Mouse (Mus musculus) thymus, adult 2 months (tissue): ENCODE measurements at regions not wholly inside any gene's neighbourhood (a gene's known extent, or its start where the extent isn't known, plus 50 kb on each side); places are given as distances from the start of the nearest gene placed in this dataset.

Experiments used
- CTCF ChIP-seq: fragments of 200-500 bp; IDR thresholded peaks from 2 replicates; pipeline ENCODE4 v1.5.1; 2012; ENCODE audit warnings: mild to moderate bottlenecking, control low read depth, low read length, moderate library complexity, borderline replicate concordance; ENCODE audit not compliant: control insufficient read depth, poor library complexity, insufficient read depth; ENCODE audit errors: extremely low read depth
- POLR2A ChIP-seq: fragments of 200-500 bp; IDR thresholded peaks from 2 replicates; pipeline ENCODE4 v1.6.1; 2012; ENCODE audit warnings: mild to moderate bottlenecking, low read length, control low read depth, moderate library complexity; ENCODE audit not compliant: control insufficient read depth, poor library complexity, insufficient read depth; ENCODE audit errors: extremely low read depth

DNA sequence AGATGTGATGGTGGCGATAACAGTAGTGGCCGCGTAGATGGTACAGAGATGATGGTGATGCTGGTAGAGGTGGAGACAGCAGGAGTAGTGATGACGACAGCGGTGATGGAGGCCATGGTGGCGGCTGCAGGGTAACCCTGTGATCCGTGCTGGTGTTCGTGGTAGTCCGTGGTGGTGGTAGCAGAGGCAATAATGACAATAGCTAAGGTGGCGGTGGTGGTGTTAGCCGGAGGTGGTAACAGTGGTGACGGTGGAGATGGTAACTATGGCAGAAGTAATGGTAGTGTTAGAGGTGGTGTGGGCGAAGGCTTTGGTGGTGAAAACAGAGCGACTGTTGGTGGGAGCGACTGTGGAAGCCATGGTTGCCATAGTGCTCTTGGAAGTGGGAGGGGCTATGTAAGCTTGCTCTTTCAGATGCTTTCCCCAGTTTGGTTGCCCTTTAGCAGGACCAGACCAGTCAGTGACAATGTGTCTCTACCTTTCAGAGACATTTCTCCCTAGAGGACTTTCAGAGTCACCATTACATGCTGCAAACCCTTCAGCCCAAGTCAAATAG lies 64.7 kb upstream of the Rgma start:
- TF ChIP-seq POLR2A (no peak), CTCF (no peak)
